In genomic region chr3:144506213-144506612, GRCm38 (mm10) we compare ENCODE assay signal across 8 mouse cellular contexts.
A peak's percentile ranks its signal among the peaks of the same experiment; 100 is the strongest.
DNase-seq lines count a peak whose midpoint lies in the region; ATAC-seq and TF ChIP-seq lines count a peak whose summit lies in the region.

No protein-coding gene starts in this region.

- no peak for TF ChIP-seq POLR2A in brain, embryonic 14.5 days (IDR thresholded peaks at IDR 0.05; ENCODE audit: borderline replicate concordance, extremely low read depth, insufficient read depth, insufficient read length, poor library complexity, severe bottlenecking)

- H3K36me3 ChIP-seq in heart, embryonic 15.5 days = no peaks in the 10 kb centered on the region

- TF ChIP-seq CTCF in left cerebral cortex, adult 2 months (IDR thresholded peaks at IDR 0.05) = no peak
- TF ChIP-seq CTCF in brain, embryonic 14.5 days (IDR thresholded peaks at IDR 0.05; ENCODE audit: borderline replicate concordance, extremely low read depth, insufficient read depth, insufficient read length) = no peak

- H3K9ac ChIP-seq in heart, embryonic 15.5 days = no peak overlapping the region

- no peaks in the 10 kb centered on the region for H3K27me3 ChIP-seq in heart, embryonic 15.5 days

- WGBS in heart, embryonic 15.5 days = 12% methylated on average over 3 of the region's 3 CpGs

- H3K27ac ChIP-seq in left cerebral cortex, adult 2 months = peak overlapping the region; percentile 44; the same call in 1 of the 2 replicates
- H3K27ac ChIP-seq in heart, embryonic 15.5 days = peak overlapping the region; percentile 10; the same call in 1 of the 2 replicates

- no peak for DNase-seq in left cerebral cortex, adult 2 months (ENCODE audit: extremely low spot score in 1 of 2, low spot score in 2 of 2)
- no peak for DNase-seq in left cerebral cortex, postnatal 14 days (ENCODE audit: low spot score in 2 of 2)
- DNase-seq in brain, embryonic 14.5 days (ENCODE audit: low read depth) = peak; percentile 45
- peak; percentile 24 for DNase-seq in lung, postnatal 25 days (ENCODE audit: low spot score)
- no peak for DNase-seq in spleen, adult 18-20 months
- DNase-seq in urinary bladder, postnatal 14 days (ENCODE audit: low spot score) = no peak
- no peak for DNase-seq in frontal cortex, postnatal 10 days (ENCODE audit: low spot score in 2 of 2)

- H3K4me1 ChIP-seq in heart, embryonic 15.5 days (replicated peaks) = peaks cover 17% of the 10 kb centered on the region

- intact Hi-C loops in left cerebral cortex, adult 2 months (cut with DNase I) = no loop called here
- intact Hi-C loops in left cerebral cortex, postnatal 14 days (cut with DNase I) = no loop called here

- H3K4me3 ChIP-seq in left cerebral cortex, adult 2 months = no peak overlapping the region
- no peak overlapping the region for H3K4me3 ChIP-seq in heart, embryonic 15.5 days

- no peaks in the 10 kb centered on the region for H3K9me3 ChIP-seq in heart, embryonic 15.5 days (replicated peaks)

- peak overlapping the region; percentile 14; the same call in 1 of the 2 replicates for H3K4me2 ChIP-seq in heart, embryonic 15.5 days

- ATAC-seq in heart, embryonic 15.5 days (replicated peaks; ENCODE audit: insufficient number of reproducible peaks, insufficient read depth, low FRiP score, low read depth) = peak; percentile 54; the same call in 1 of the 2 replicates

Comparison
In these comparisons a context has a peak if more than half of its experiments do, and no peak if none do; other contexts are left out.
1. DNase-seq: peak in brain, embryonic 14.5 days (single experiment) and lung, postnatal 25 days (single experiment); none in left cerebral cortex, adult 2 months (0 of 2), left cerebral cortex, postnatal 14 days (0 of 2), spleen, adult 18-20 months (0 of 2), urinary bladder, postnatal 14 days (single experiment) and frontal cortex, postnatal 10 days (0 of 2).